Mouse (Mus musculus) limb, embryonic 10.5 days (tissue): ENCODE data around the gene Socs2. TPM values are rescaled to one million over a fixed set of nuclear protein-coding genes. Genes with fewer than 3 reads are reported as not detected.

Source experiments
- DNase-seq: peaks from one replicate; pipeline ENCODE4 v3.0.0-alpha.2; 2017; ENCODE audit warnings: low spot score
- H3K27ac ChIP-seq: fragments of 300-500 bp; sonication (generic); 2 replicates; pipeline ENCODE4 v1.5.1; 2016; ENCODE audit warnings: mild to moderate bottlenecking
- H3K27me3 ChIP-seq: fragments of 300-500 bp; sonication (generic); 2 replicates; pipeline ENCODE4 v1.6.1; 2016; ENCODE audit warnings: low read depth, mild to moderate bottlenecking; ENCODE audit not compliant: poor library complexity, severe bottlenecking
- H3K36me3 ChIP-seq: fragments of 300-500 bp; sonication (generic); 2 replicates; pipeline ENCODE4 v1.6.1; 2016; ENCODE audit warnings: mild to moderate bottlenecking, moderate library complexity
- H3K4me1 ChIP-seq: fragments of 300-500 bp; sonication (generic); 2 replicates; pipeline ENCODE4 v1.6.1; 2016
- H3K4me3 ChIP-seq: fragments of 300-500 bp; sonication (generic); 2 replicates; pipeline ENCODE4 v1.5.1; 2016; ENCODE audit warnings: mild to moderate bottlenecking, moderate library complexity
- H3K9me3 ChIP-seq: fragments of 300-500 bp; sonication (generic); replicated peaks from 2 replicates; pipeline ENCODE4 v1.6.1; 2016; ENCODE audit warnings: mild to moderate bottlenecking
- WGBS: fragments of 180-500 bp; shearing (Covaris S2); methylation state at CpG from one replicate; pipeline ENCODE4 v1.1.7; 2016; 5-methylcytosine and 5-hydroxymethylcytosine counted together
- polyA plus RNA-seq: library from polyadenylated mRNA; unstranded; fragments of >200 nt; fragmentation: Nextera tagmentation; extraction: Ambion mirVana; gene quantifications from 2 replicates; pipeline ENCODE4 v1.2.1, GENCODE M21; 2016

Gene Socs2
- polyA plus RNA-seq, 1 experiment from 2014 or later: 34.5 TPM

GRCm38 (mm10) chr10:95354047-95354446 is 62.9 kb downstream of the Socs2 start:
- Histone ChIP-seq H3K4me1 (0 out of 2 replicates have a peak, but pooled peaks cover 3% of the 10 kb centered on the region), H3K4me3 (no peak overlapping the region), H3K27me3 (no peaks in the 10 kb centered on the region), H3K27ac (no peak overlapping the region), H3K9me3 (no peaks in the 10 kb centered on the region), H3K36me3 (no peaks in the 10 kb centered on the region)
- DNase-seq: no peak
- 85% methylated on average over 6 of the region's 6 CpGs for WGBS

GRCm38 (mm10) chr10:95348457-95348856 is 68.5 kb downstream of the Socs2 start:
- no peaks in the 10 kb centered on the region for H3K9me3 ChIP-seq
- no peak overlapping the region for H3K27ac ChIP-seq
- H3K36me3 ChIP-seq: no peaks in the 10 kb centered on the region
- H3K4me1 ChIP-seq: no peaks in the 10 kb centered on the region
- WGBS: 82% methylated on average over 3 of the region's 3 CpGs
- no peak for DNase-seq
- H3K4me3 ChIP-seq: no peak overlapping the region
- H3K27me3 ChIP-seq: no peaks in the 10 kb centered on the region

GRCm38 (mm10) chr10:95347776-95348175 is 69.2 kb downstream of the Socs2 start:
- Histone ChIP-seq H3K4me3 (no peak overlapping the region), H3K9me3 (no peaks in the 10 kb centered on the region), H3K27ac (no peak overlapping the region), H3K27me3 (no peaks in the 10 kb centered on the region), H3K4me1 (no peaks in the 10 kb centered on the region), H3K36me3 (no peaks in the 10 kb centered on the region)
- no peak for DNase-seq
- 95% methylated on average over 3 of the region's 3 CpGs for WGBS

- Histone ChIP-seq H3K36me3 (no peaks in the 10 kb centered on the region), H3K9me3 (no peaks in the 10 kb centered on the region), H3K27ac (no peak overlapping the region), H3K4me1 (no peaks in the 10 kb centered on the region), H3K4me3 (no peak overlapping the region), H3K27me3 (no peaks in the 10 kb centered on the region)
- 83% methylated on average over 10 of the region's 10 CpGs for WGBS
- DNase-seq: no peak
These were observed 74.0 kb downstream of the Socs2 start for GRCm38 (mm10) chr10:95342833-95343590.

- 93% methylated on average over 4 of the region's 4 CpGs for WGBS
- Histone ChIP-seq H3K9me3 (no peaks in the 10 kb centered on the region), H3K4me3 (no peak overlapping the region), H3K27me3 (no peaks in the 10 kb centered on the region), H3K4me1 (no peaks in the 10 kb centered on the region), H3K36me3 (no peaks in the 10 kb centered on the region), H3K27ac (no peak overlapping the region)
- no peak for DNase-seq
These were observed 76.3 kb downstream of the Socs2 start for GRCm38 (mm10) chr10:95340676-95341075.

- H3K4me1 ChIP-seq: no peaks in the 10 kb centered on the region
- no peak overlapping the region for H3K27ac ChIP-seq
- H3K4me3 ChIP-seq: no peak overlapping the region
- H3K9me3 ChIP-seq: no peaks in the 10 kb centered on the region
- no peaks in the 10 kb centered on the region for H3K36me3 ChIP-seq
- 84% methylated on average over 5 of the region's 5 CpGs for WGBS
- DNase-seq: no peak
- H3K27me3 ChIP-seq: no peaks in the 10 kb centered on the region
These were observed 79.4 kb downstream of the Socs2 start for GRCm38 (mm10) chr10:95337589-95337988.

- Histone ChIP-seq H3K9me3 (no peaks in the 10 kb centered on the region), H3K4me3 (no peak overlapping the region), H3K27me3 (no peaks in the 10 kb centered on the region), H3K27ac (no peak overlapping the region), H3K4me1 (no peaks in the 10 kb centered on the region), H3K36me3 (no peaks in the 10 kb centered on the region)
- WGBS: 60% methylated on average over 4 of the region's 4 CpGs
- DNase-seq: no peak
These were observed 80.0 kb downstream of the Socs2 start for GRCm38 (mm10) chr10:95336781-95337544.

Other genes with a start within 250 kb of the Socs2 start
- 11.5 and 11.9 TPM in 2 replicates for gene Cradd, start 93.0 kb downstream of the Socs2 start, polyA plus RNA-seq
- gene Mrpl42, start 84.8 kb upstream of the Socs2 start, polyA plus RNA-seq: 356 and 383 TPM in 2 replicates
- gene Ube2n, start 98.0 kb upstream of the Socs2 start, polyA plus RNA-seq: 432 and 466 TPM in 2 replicates
- gene Nudt4, start 147.0 kb upstream of the Socs2 start, polyA plus RNA-seq: 76.0 and 78.7 TPM in 2 replicates